Mouse (Mus musculus) MEL (cell line): Measurements from ENCODE around the gene Tmx1. TPM values are rescaled to one million over a fixed set of nuclear protein-coding genes. Genes with fewer than 3 reads are reported as not detected.

ENCODE experiments used
- DNase-seq: peaks from one replicate; pipeline ENCODE4 v3.0.0; 2011; ENCODE audit warnings: low read depth, low spot score
- H3K27ac ChIP-seq: 2 replicates; pipeline ENCODE4 v1.5.1; 2012; ENCODE audit warnings: low read depth, mild to moderate bottlenecking, control low read depth, low read length, moderate library complexity; ENCODE audit not compliant: control insufficient read depth
- H3K27me3 ChIP-seq, 2 experiments: fragments of 150-350 bp in 1 of 2; sonication (generic) in 1 of 2; 2 replicates each; pipeline ENCODE4 v1.6.1; 2012; ENCODE audit warnings: low read length in 2 of 2, mild to moderate bottlenecking in 2 of 2, improper control_type of control experiment in 1 of 2, moderate library complexity in 1 of 2; ENCODE audit not compliant: insufficient read depth in 2 of 2, control insufficient read depth in 1 of 2
- H3K36me3 ChIP-seq, 2 experiments: 2 replicates each; pipeline ENCODE4 v1.6.1; 2012 to 2014; ENCODE audit warnings: low read length in 2 of 2, improper control_type of control experiment in 1 of 2, inconsistent platforms in 1 of 2, mild to moderate bottlenecking in 1 of 2; ENCODE audit not compliant: insufficient read depth in 2 of 2, control insufficient read depth in 1 of 2
- H3K4me1 ChIP-seq, 2 experiments: fragments of 150-350 bp in 1 of 2; sonication (generic) in 1 of 2; 2 replicates each; pipeline ENCODE4 v1.6.1; 2012; ENCODE audit warnings: low read length in 2 of 2, improper control_type of control experiment in 1 of 2, mild to moderate bottlenecking in 1 of 2; ENCODE audit not compliant: insufficient read depth in 2 of 2, control insufficient read depth in 1 of 2
- H3K4me3 ChIP-seq, 2 experiments: fragments of 150-350 bp in 1 of 2; sonication (generic) in 1 of 2; 2 replicates each; pipeline ENCODE4 v1.5.1; 2012; ENCODE audit warnings: low read depth in 2 of 2, low read length in 2 of 2, mild to moderate bottlenecking in 2 of 2, moderate library complexity in 2 of 2, control low read depth in 1 of 2, improper control_type of control experiment in 1 of 2; ENCODE audit not compliant: control insufficient read depth in 1 of 2, insufficient read depth in 1 of 2
- H3K79me2 ChIP-seq: 2 replicates; pipeline ENCODE4 v1.6.1; 2012; ENCODE audit warnings: mild to moderate bottlenecking, low read length, moderate library complexity; ENCODE audit not compliant: control insufficient read depth, poor library complexity, insufficient read depth
- H3K9ac ChIP-seq: 2 replicates; pipeline ENCODE4 v1.6.1; 2012; ENCODE audit warnings: low read depth, mild to moderate bottlenecking, control low read depth, low read length, moderate library complexity; ENCODE audit not compliant: control insufficient read depth, poor library complexity, severe bottlenecking
- H3K9me3 ChIP-seq: fragments of 150-350 bp; sonication (generic); replicated peaks from 2 replicates; pipeline ENCODE4 v1.6.1; 2012; ENCODE audit warnings: mild to moderate bottlenecking, low read length, improper control_type of control experiment, moderate library complexity; ENCODE audit not compliant: insufficient read depth
- BHLHE40 ChIP-seq: IDR thresholded peaks from 2 replicates; pipeline ENCODE4 v1.6.1; 2012; ENCODE audit warnings: low read depth, mild to moderate bottlenecking, inconsistent platforms, low read length, improper control_type of control experiment, borderline replicate concordance
- ELF1 ChIP-seq: IDR thresholded peaks from 2 replicates; pipeline ENCODE4 v1.6.1; 2014; ENCODE audit warnings: low read depth, mild to moderate bottlenecking, inconsistent platforms, low read length, improper control_type of control experiment, moderate library complexity
- EP300 ChIP-seq, 2 experiments: IDR thresholded peaks; 2 replicates each; pipeline ENCODE4 v1.6.1; 2011; ENCODE audit warnings: improper control_type of control experiment in 2 of 2, low read length in 2 of 2, low read depth in 1 of 2, mild to moderate bottlenecking in 1 of 2
- ETS1 ChIP-seq: IDR thresholded peaks from 2 replicates; pipeline ENCODE4 v1.6.1; 2012; ENCODE audit warnings: low read depth, mild to moderate bottlenecking, inconsistent platforms, low read length, improper control_type of control experiment, moderate library complexity
- GATA1 ChIP-seq: IDR thresholded peaks from 2 replicates; pipeline ENCODE4 v1.6.1; 2011; ENCODE audit warnings: low read depth, low read length, improper control_type of control experiment
- JUND ChIP-seq: IDR thresholded peaks from 2 replicates; pipeline ENCODE4 v1.6.1; 2011; ENCODE audit warnings: low read depth, mild to moderate bottlenecking, improper control_type of control experiment, low read length
- KAT2A ChIP-seq: conservative IDR thresholded peaks from 2 replicates; pipeline ENCODE4 v1.6.1; 2012; ENCODE audit warnings: low read depth, low read length, improper control_type of control experiment, inconsistent platforms
- MAX ChIP-seq: IDR thresholded peaks from 2 replicates; pipeline ENCODE4 v1.6.1; 2011; ENCODE audit warnings: low read length, improper control_type of control experiment
- MAZ ChIP-seq: IDR thresholded peaks from 2 replicates; pipeline ENCODE4 v1.6.1; 2012; ENCODE audit warnings: low read depth, mild to moderate bottlenecking, inconsistent platforms, low read length, improper control_type of control experiment
- MEF2A ChIP-seq: IDR thresholded peaks from 2 replicates; pipeline ENCODE4 v1.6.1; 2014; ENCODE audit warnings: low read depth, mild to moderate bottlenecking, inconsistent platforms, low read length, improper control_type of control experiment; ENCODE audit not compliant: poor library complexity, insufficient replicate concordance, severe bottlenecking; ENCODE audit errors: extremely low read depth
- MXI1 ChIP-seq: IDR thresholded peaks from 2 replicates; pipeline ENCODE4 v1.6.1; 2011; ENCODE audit warnings: mild to moderate bottlenecking, low read depth, low read length, improper control_type of control experiment
- MYB ChIP-seq: IDR thresholded peaks from 2 replicates; pipeline ENCODE4 v1.6.1; 2011; ENCODE audit warnings: mild to moderate bottlenecking, low read depth, low read length, improper control_type of control experiment
- NELFE ChIP-seq: IDR thresholded peaks from 2 replicates; pipeline ENCODE4 v1.6.1; 2011; ENCODE audit warnings: low read depth, low read length, improper control_type of control experiment
- POLR2A ChIP-seq, 2 experiments: IDR thresholded peaks; 2 replicates each; pipeline ENCODE4 v1.6.1; 2011 to 2012; ENCODE audit warnings: low read length in 2 of 2, mild to moderate bottlenecking in 2 of 2, control low read depth in 1 of 2, improper control_type of control experiment in 1 of 2, low read depth in 1 of 2, moderate library complexity in 1 of 2; ENCODE audit not compliant: control insufficient read depth in 1 of 2, insufficient read depth in 1 of 2, poor library complexity in 1 of 2
- POLR2AphosphoS2 ChIP-seq: IDR thresholded peaks from 2 replicates; pipeline ENCODE4 v1.6.1; 2011; ENCODE audit warnings: low read length, improper control_type of control experiment
- TCF12 ChIP-seq: IDR thresholded peaks from 2 replicates; pipeline ENCODE4 v1.6.1; 2014; ENCODE audit warnings: low read depth, mild to moderate bottlenecking, inconsistent platforms, low read length, improper control_type of control experiment, moderate library complexity
- USF1 ChIP-seq: IDR thresholded peaks from 2 replicates; pipeline ENCODE4 v1.6.1; 2014; ENCODE audit warnings: low read depth, mild to moderate bottlenecking, inconsistent platforms, low read length, improper control_type of control experiment, moderate library complexity
- ZC3H11A ChIP-seq: IDR thresholded peaks from 2 replicates; pipeline ENCODE4 v1.6.1; 2012; ENCODE audit warnings: low read depth, mild to moderate bottlenecking, inconsistent platforms, low read length, improper control_type of control experiment
- ZKSCAN1 ChIP-seq: IDR thresholded peaks from 2 replicates; pipeline ENCODE4 v1.6.1; 2012; ENCODE audit warnings: low read depth, mild to moderate bottlenecking, inconsistent platforms, low read length, improper control_type of control experiment, moderate library complexity
- polyA plus RNA-seq, 2 experiments: library from polyadenylated mRNA; stranded (reverse) in 1 of 2; unstranded in 1 of 2; fragments of >175 nt in 1 of 2; fragments of >200 nt in 1 of 2; gene quantifications; 2 replicates each; pipeline versions ENCODE4 v1.2.1 to v1.2.4; 2012; ENCODE audit warnings: low replicate concordance in 2 of 2, low read depth in 1 of 2; ENCODE audit not compliant: insufficient read length in 2 of 2, insufficient read depth in 1 of 2, missing spikeins in 1 of 2
- total RNA-seq: library from RNA; depleted of rRNA; stranded (reverse); fragments of 300-350 nt; gene quantifications from 2 replicates; pipeline ENCODE4 v1.2.3, GENCODE M21; 2012

Gene Tmx1
- total and polyA plus RNA-seq, 3 experiments: 51.9 to 71.6 TPM; not detected in 1

DNA sequence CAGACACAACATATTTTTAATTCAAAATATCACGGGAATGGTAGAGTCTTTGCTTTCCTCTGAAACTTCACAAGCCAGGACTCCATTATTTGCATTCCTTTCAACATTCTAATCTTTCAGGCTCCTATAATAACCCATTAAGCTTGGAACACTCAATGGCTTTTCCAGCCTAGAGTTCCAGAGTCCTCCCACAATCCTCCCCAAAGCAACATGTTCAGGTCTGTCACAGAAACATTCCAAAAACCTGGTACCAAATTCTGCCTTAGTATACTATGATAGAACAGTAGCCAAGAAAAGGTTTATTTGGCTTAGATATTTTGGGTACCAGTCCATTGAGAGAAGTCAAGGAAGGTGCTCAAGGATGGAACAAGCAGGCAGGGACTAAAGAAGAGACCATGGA, 44.5 kb upstream of the Tmx1 start:
- no peak for DNase-seq
- Histone ChIP-seq H3K36me3 (no peaks in the 10 kb centered on the region), H3K79me2 (no peaks in the 10 kb centered on the region), H3K9me3 (no peaks in the 10 kb centered on the region), H3K4me3 (no peak overlapping the region), H3K4me1 (no peaks in the 10 kb centered on the region), H3K27ac (no peak overlapping the region), H3K9ac (no peak overlapping the region), H3K27me3 (peaks cover 5 to 6% of the 10 kb centered on the region in 2 experiments; a peak in 2 of 4 replicates)
- TF ChIP-seq MAZ: no peak
- TF ChIP-seq EP300 (IDR thresholded peaks at IDR 0.05; ENCODE audit: low read depth in 1 of 2, low read length in 2 of 2): no peak
- no peak for TF ChIP-seq POLR2A (IDR thresholded peaks at IDR 0.05; ENCODE audit: control insufficient read depth in 1 of 2, insufficient read depth in 1 of 2, low read depth in 1 of 2, low read length in 2 of 2, poor library complexity in 1 of 2)

DNA sequence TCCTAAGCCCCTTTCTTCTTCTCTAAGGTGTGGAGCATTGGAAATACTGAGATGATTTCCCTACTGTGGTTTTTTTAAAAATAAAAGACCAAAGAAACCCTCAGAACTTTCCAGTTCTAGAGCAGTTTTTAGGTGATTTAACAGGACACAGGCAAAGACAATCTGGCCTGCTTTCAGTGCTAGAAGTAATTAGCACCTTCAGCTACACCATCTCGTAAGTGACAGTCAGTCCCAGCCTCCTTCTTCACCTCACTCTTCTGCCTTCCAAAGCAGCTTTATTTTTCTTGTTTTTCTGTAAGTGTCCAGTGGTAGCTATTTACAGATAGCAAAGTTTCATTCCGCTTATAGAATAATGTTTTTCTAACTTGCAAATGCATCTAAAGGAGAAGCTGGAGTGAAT, 43.3 kb upstream of the Tmx1 start:
- DNase-seq: no peak
- H3K9ac ChIP-seq: no peak overlapping the region
- TF ChIP-seq JUND: no peak
- TF ChIP-seq ZC3H11A: no peak
- no peak for TF ChIP-seq MAX
- TF ChIP-seq ETS1: no peak
- no peak for TF ChIP-seq MYB
- no peak for TF ChIP-seq BHLHE40
- TF ChIP-seq POLR2A (IDR thresholded peaks at IDR 0.05; ENCODE audit: control insufficient read depth in 1 of 2, insufficient read depth in 1 of 2, low read depth in 1 of 2, low read length in 2 of 2, poor library complexity in 1 of 2): no peak
- TF ChIP-seq, all 39 proteins: peak for 0
- Histone ChIP-seq H3K27ac (no peak overlapping the region), H3K9me3 (no peaks in the 10 kb centered on the region), H3K4me1 (no peaks in the 10 kb centered on the region), H3K27me3 (peaks cover 5 to 6% of the 10 kb centered on the region in 2 experiments; a peak in 2 of 4 replicates), H3K36me3 (no peaks in the 10 kb centered on the region), H3K79me2 (no peaks in the 10 kb centered on the region), H3K4me3 (no peak overlapping the region)

DNA sequence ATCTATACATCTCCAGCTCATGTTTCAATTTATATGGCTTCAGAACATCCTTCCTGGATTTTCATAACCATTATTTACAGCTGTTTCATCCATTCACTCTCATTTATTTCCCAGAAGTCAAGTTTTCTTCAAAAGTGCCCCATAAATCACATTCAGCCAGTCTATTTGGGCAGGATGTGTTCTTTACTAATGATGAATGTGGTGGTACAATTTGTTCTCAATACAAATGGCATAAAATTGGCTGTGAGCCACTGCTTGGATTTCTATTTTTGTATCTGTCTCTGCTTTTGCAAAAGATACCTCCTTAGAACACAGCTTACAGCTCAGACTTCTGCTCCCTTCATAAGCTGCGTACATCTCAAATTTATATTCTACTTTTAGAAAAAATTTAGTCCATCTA, 32.7 kb upstream of the Tmx1 start:
- no peaks in the 10 kb centered on the region for H3K4me1 ChIP-seq
- no peaks in the 10 kb centered on the region for H3K9me3 ChIP-seq
- no peak overlapping the region for H3K4me3 ChIP-seq
- no peak overlapping the region for H3K27ac ChIP-seq
- no peaks in the 10 kb centered on the region for H3K79me2 ChIP-seq
- peaks cover 2 to 3% of the 10 kb centered on the region in 2 experiments for H3K27me3 ChIP-seq
- H3K9ac ChIP-seq: no peak overlapping the region
- TF ChIP-seq USF1: no peak
- TF ChIP-seq ZKSCAN1: no peak
- TF ChIP-seq POLR2AphosphoS2: no peak
- no peak for TF ChIP-seq ELF1
- TF ChIP-seq MXI1: no peak
- TF ChIP-seq POLR2A (IDR thresholded peaks at IDR 0.05; ENCODE audit: control insufficient read depth in 1 of 2, insufficient read depth in 1 of 2, low read depth in 1 of 2, low read length in 2 of 2, poor library complexity in 1 of 2): no peak
- no peak for TF ChIP-seq GATA1
- no peak for TF ChIP-seq KAT2A
- TF ChIP-seq TCF12: no peak
- TF ChIP-seq NELFE: no peak
- no peak for TF ChIP-seq ZC3H11A
- no peak for TF ChIP-seq MEF2A
- H3K36me3 ChIP-seq: no peaks in the 10 kb centered on the region
- DNase-seq: no peak
